Mouse (Mus musculus) heart, adult 2 months (tissue): ENCODE data around the gene Hoxd3.

Source experiments
- CTCF ChIP-seq: fragments of 200-600 bp; IDR thresholded peaks from 2 replicates; pipeline ENCODE4 v1.8.1; 2022; ENCODE audit warnings: antibody characterized with exemption, mild to moderate bottlenecking, moderate library complexity
- EP300 ChIP-seq: fragments of 200-500 bp; IDR thresholded peaks from 2 replicates; pipeline ENCODE4 v1.6.1; 2011; ENCODE audit warnings: low read depth, low read length, control low read depth; ENCODE audit not compliant: insufficient read depth

GRCm38 (mm10) chr2:74738623-74739475 is 27.1 kb downstream of the Hoxd3 start:
- no peak for TF ChIP-seq CTCF
- TF ChIP-seq EP300: no peak
